Mouse (Mus musculus) MEL (cell line): ENCODE results near the gene Fam241a. TPM values are rescaled to one million over a fixed set of nuclear protein-coding genes. Genes with fewer than 3 reads are reported as not detected.

Experiments used
- DNase-seq: peaks from one replicate; pipeline ENCODE4 v3.0.0; 2011; ENCODE audit warnings: low read depth, low spot score
- H3K27ac ChIP-seq: 2 replicates; pipeline ENCODE4 v1.5.1; 2012; ENCODE audit warnings: low read depth, mild to moderate bottlenecking, control low read depth, low read length, moderate library complexity; ENCODE audit not compliant: control insufficient read depth
- H3K27me3 ChIP-seq, 2 experiments: fragments of 150-350 bp in 1 of 2; sonication (generic) in 1 of 2; 2 replicates each; pipeline ENCODE4 v1.6.1; 2012; ENCODE audit warnings: low read length in 2 of 2, mild to moderate bottlenecking in 2 of 2, improper control_type of control experiment in 1 of 2, moderate library complexity in 1 of 2; ENCODE audit not compliant: insufficient read depth in 2 of 2, control insufficient read depth in 1 of 2
- H3K36me3 ChIP-seq, 2 experiments: 2 replicates each; pipeline ENCODE4 v1.6.1; 2012 to 2014; ENCODE audit warnings: low read length in 2 of 2, improper control_type of control experiment in 1 of 2, inconsistent platforms in 1 of 2, mild to moderate bottlenecking in 1 of 2; ENCODE audit not compliant: insufficient read depth in 2 of 2, control insufficient read depth in 1 of 2
- H3K4me1 ChIP-seq, 2 experiments: fragments of 150-350 bp in 1 of 2; sonication (generic) in 1 of 2; 2 replicates each; pipeline ENCODE4 v1.6.1; 2012; ENCODE audit warnings: low read length in 2 of 2, improper control_type of control experiment in 1 of 2, mild to moderate bottlenecking in 1 of 2; ENCODE audit not compliant: insufficient read depth in 2 of 2, control insufficient read depth in 1 of 2
- H3K4me3 ChIP-seq, 2 experiments: fragments of 150-350 bp in 1 of 2; sonication (generic) in 1 of 2; 2 replicates each; pipeline ENCODE4 v1.5.1; 2012; ENCODE audit warnings: low read depth in 2 of 2, low read length in 2 of 2, mild to moderate bottlenecking in 2 of 2, moderate library complexity in 2 of 2, control low read depth in 1 of 2, improper control_type of control experiment in 1 of 2; ENCODE audit not compliant: control insufficient read depth in 1 of 2, insufficient read depth in 1 of 2
- H3K79me2 ChIP-seq: 2 replicates; pipeline ENCODE4 v1.6.1; 2012; ENCODE audit warnings: mild to moderate bottlenecking, low read length, moderate library complexity; ENCODE audit not compliant: control insufficient read depth, poor library complexity, insufficient read depth
- H3K9ac ChIP-seq: 2 replicates; pipeline ENCODE4 v1.6.1; 2012; ENCODE audit warnings: low read depth, mild to moderate bottlenecking, control low read depth, low read length, moderate library complexity; ENCODE audit not compliant: control insufficient read depth, poor library complexity, severe bottlenecking
- H3K9me3 ChIP-seq: fragments of 150-350 bp; sonication (generic); replicated peaks from 2 replicates; pipeline ENCODE4 v1.6.1; 2012; ENCODE audit warnings: mild to moderate bottlenecking, low read length, improper control_type of control experiment, moderate library complexity; ENCODE audit not compliant: insufficient read depth
- BHLHE40 ChIP-seq: IDR thresholded peaks from 2 replicates; pipeline ENCODE4 v1.6.1; 2012; ENCODE audit warnings: low read depth, mild to moderate bottlenecking, inconsistent platforms, low read length, improper control_type of control experiment, borderline replicate concordance
- CHD1 ChIP-seq: IDR thresholded peaks from 2 replicates; pipeline ENCODE4 v1.6.1; 2012; ENCODE audit warnings: low read depth, mild to moderate bottlenecking, inconsistent platforms, low read length, improper control_type of control experiment
- ELF1 ChIP-seq: IDR thresholded peaks from 2 replicates; pipeline ENCODE4 v1.6.1; 2014; ENCODE audit warnings: low read depth, mild to moderate bottlenecking, inconsistent platforms, low read length, improper control_type of control experiment, moderate library complexity
- EP300 ChIP-seq, 2 experiments: IDR thresholded peaks; 2 replicates each; pipeline ENCODE4 v1.6.1; 2011; ENCODE audit warnings: improper control_type of control experiment in 2 of 2, low read length in 2 of 2, low read depth in 1 of 2, mild to moderate bottlenecking in 1 of 2
- ETS1 ChIP-seq: IDR thresholded peaks from 2 replicates; pipeline ENCODE4 v1.6.1; 2012; ENCODE audit warnings: low read depth, mild to moderate bottlenecking, inconsistent platforms, low read length, improper control_type of control experiment, moderate library complexity
- GABPA ChIP-seq: IDR thresholded peaks from 2 replicates; pipeline ENCODE4 v1.6.1; 2012; ENCODE audit warnings: low read depth, mild to moderate bottlenecking, inconsistent platforms, low read length, improper control_type of control experiment, moderate library complexity
- GATA1 ChIP-seq: IDR thresholded peaks from 2 replicates; pipeline ENCODE4 v1.6.1; 2011; ENCODE audit warnings: low read depth, low read length, improper control_type of control experiment
- HCFC1 ChIP-seq: IDR thresholded peaks from 2 replicates; pipeline ENCODE4 v1.6.1; 2012; ENCODE audit warnings: low read depth, mild to moderate bottlenecking, inconsistent platforms, low read length, improper control_type of control experiment, moderate library complexity
- JUND ChIP-seq: IDR thresholded peaks from 2 replicates; pipeline ENCODE4 v1.6.1; 2011; ENCODE audit warnings: low read depth, mild to moderate bottlenecking, improper control_type of control experiment, low read length
- KAT2A ChIP-seq: conservative IDR thresholded peaks from 2 replicates; pipeline ENCODE4 v1.6.1; 2012; ENCODE audit warnings: low read depth, low read length, improper control_type of control experiment, inconsistent platforms
- MAFK ChIP-seq: IDR thresholded peaks from 2 replicates; pipeline ENCODE4 v1.6.1; 2011; ENCODE audit warnings: low read depth, mild to moderate bottlenecking, low read length, improper control_type of control experiment, borderline replicate concordance
- MAX ChIP-seq: IDR thresholded peaks from 2 replicates; pipeline ENCODE4 v1.6.1; 2011; ENCODE audit warnings: low read length, improper control_type of control experiment
- MAZ ChIP-seq: IDR thresholded peaks from 2 replicates; pipeline ENCODE4 v1.6.1; 2012; ENCODE audit warnings: low read depth, mild to moderate bottlenecking, inconsistent platforms, low read length, improper control_type of control experiment
- MEF2A ChIP-seq: IDR thresholded peaks from 2 replicates; pipeline ENCODE4 v1.6.1; 2014; ENCODE audit warnings: low read depth, mild to moderate bottlenecking, inconsistent platforms, low read length, improper control_type of control experiment; ENCODE audit not compliant: poor library complexity, insufficient replicate concordance, severe bottlenecking; ENCODE audit errors: extremely low read depth
- MXI1 ChIP-seq: IDR thresholded peaks from 2 replicates; pipeline ENCODE4 v1.6.1; 2011; ENCODE audit warnings: mild to moderate bottlenecking, low read depth, low read length, improper control_type of control experiment
- MYB ChIP-seq: IDR thresholded peaks from 2 replicates; pipeline ENCODE4 v1.6.1; 2011; ENCODE audit warnings: mild to moderate bottlenecking, low read depth, low read length, improper control_type of control experiment
- NELFE ChIP-seq: IDR thresholded peaks from 2 replicates; pipeline ENCODE4 v1.6.1; 2011; ENCODE audit warnings: low read depth, low read length, improper control_type of control experiment
- NRF1 ChIP-seq: IDR thresholded peaks from 2 replicates; pipeline ENCODE4 v1.6.1; 2014; ENCODE audit warnings: low read depth, mild to moderate bottlenecking, inconsistent platforms, low read length, improper control_type of control experiment, moderate library complexity; ENCODE audit not compliant: poor library complexity, insufficient read depth, severe bottlenecking
- POLR2A ChIP-seq, 2 experiments: IDR thresholded peaks; 2 replicates each; pipeline ENCODE4 v1.6.1; 2011 to 2012; ENCODE audit warnings: low read length in 2 of 2, mild to moderate bottlenecking in 2 of 2, control low read depth in 1 of 2, improper control_type of control experiment in 1 of 2, low read depth in 1 of 2, moderate library complexity in 1 of 2; ENCODE audit not compliant: control insufficient read depth in 1 of 2, insufficient read depth in 1 of 2, poor library complexity in 1 of 2
- POLR2AphosphoS2 ChIP-seq: IDR thresholded peaks from 2 replicates; pipeline ENCODE4 v1.6.1; 2011; ENCODE audit warnings: low read length, improper control_type of control experiment
- RAD21 ChIP-seq: IDR thresholded peaks from 2 replicates; pipeline ENCODE4 v1.6.1; 2011; ENCODE audit warnings: mild to moderate bottlenecking, low read depth, low read length, improper control_type of control experiment
- RCOR1 ChIP-seq: IDR thresholded peaks from 2 replicates; pipeline ENCODE4 v1.6.1; 2012; ENCODE audit warnings: low read depth, mild to moderate bottlenecking, inconsistent platforms, low read length, improper control_type of control experiment
- SIN3A ChIP-seq: IDR thresholded peaks from 2 replicates; pipeline ENCODE4 v1.6.1; 2012; ENCODE audit warnings: low read length, improper control_type of control experiment, inconsistent platforms
- SMC3 ChIP-seq: IDR thresholded peaks from 2 replicates; pipeline ENCODE4 v1.6.1; 2011; ENCODE audit warnings: low read depth, low read length, improper control_type of control experiment
- TAL1 ChIP-seq: IDR thresholded peaks from 2 replicates; pipeline ENCODE4 v1.6.1; 2012; ENCODE audit warnings: mild to moderate bottlenecking, inconsistent platforms, low read length, moderate library complexity, mixed read lengths
- TBP ChIP-seq: IDR thresholded peaks from 2 replicates; pipeline ENCODE4 v1.8.0; 2011; ENCODE audit warnings: low read depth, low read length, improper control_type of control experiment
- UBTF ChIP-seq: IDR thresholded peaks from 2 replicates; pipeline ENCODE4 v1.6.1; 2012; ENCODE audit warnings: low read depth, mild to moderate bottlenecking, inconsistent platforms, low read length, improper control_type of control experiment, moderate library complexity, borderline replicate concordance; ENCODE audit not compliant: insufficient read depth
- USF1 ChIP-seq: IDR thresholded peaks from 2 replicates; pipeline ENCODE4 v1.6.1; 2014; ENCODE audit warnings: low read depth, mild to moderate bottlenecking, inconsistent platforms, low read length, improper control_type of control experiment, moderate library complexity
- USF2 ChIP-seq, 2 experiments: IDR thresholded peaks; 2 replicates each; pipeline ENCODE4 v1.6.1; 2011 to 2012; ENCODE audit warnings: improper control_type of control experiment in 2 of 2, low read length in 2 of 2, borderline replicate concordance in 1 of 2, inconsistent platforms in 1 of 2, low read depth in 1 of 2, mild to moderate bottlenecking in 1 of 2; ENCODE audit not compliant: insufficient read depth in 1 of 2
- ZC3H11A ChIP-seq: IDR thresholded peaks from 2 replicates; pipeline ENCODE4 v1.6.1; 2012; ENCODE audit warnings: low read depth, mild to moderate bottlenecking, inconsistent platforms, low read length, improper control_type of control experiment
- ZKSCAN1 ChIP-seq: IDR thresholded peaks from 2 replicates; pipeline ENCODE4 v1.6.1; 2012; ENCODE audit warnings: low read depth, mild to moderate bottlenecking, inconsistent platforms, low read length, improper control_type of control experiment, moderate library complexity
- ZMIZ1 ChIP-seq: IDR thresholded peaks from 2 replicates; pipeline ENCODE4 v1.6.1; 2012; ENCODE audit warnings: low read depth, mild to moderate bottlenecking, inconsistent platforms, low read length, improper control_type of control experiment, moderate library complexity
- ZNF384 ChIP-seq: IDR thresholded peaks from 2 replicates; pipeline ENCODE4 v1.6.1; 2012; ENCODE audit warnings: low read depth, mild to moderate bottlenecking, inconsistent platforms, low read length, improper control_type of control experiment
- polyA plus RNA-seq, 2 experiments: library from polyadenylated mRNA; stranded (reverse) in 1 of 2; unstranded in 1 of 2; fragments of >175 nt in 1 of 2; fragments of >200 nt in 1 of 2; gene quantifications; 2 replicates each; pipeline versions ENCODE4 v1.2.1 to v1.2.4; 2012; ENCODE audit warnings: low replicate concordance in 2 of 2, low read depth in 1 of 2; ENCODE audit not compliant: insufficient read length in 2 of 2, insufficient read depth in 1 of 2, missing spikeins in 1 of 2
- total RNA-seq: library from RNA; depleted of rRNA; stranded (reverse); fragments of 300-350 nt; gene quantifications from 2 replicates; pipeline ENCODE4 v1.2.3, GENCODE M21; 2012

Fam241a gene
- total and polyA plus RNA-seq, 3 experiments: 30.2 to 32.0 TPM; not detected in 1

- peaks cover 6 to 26% of the 10 kb centered on the region in 2 experiments; a peak in 3 of 4 replicates for H3K36me3 ChIP-seq
- H3K4me3 ChIP-seq: peak overlapping the region; percentile 9 to 94; a peak in 2 of 4 replicates
- H3K4me1 ChIP-seq: peaks cover 10 to 13% of the 10 kb centered on the region in 2 experiments
- TF ChIP-seq ZNF384 (no peak), BHLHE40 (peak; percentile 74; the same call in 1 of the 2 replicates), EP300 (IDR thresholded peaks at IDR 0.05; ENCODE audit: low read depth in 1 of 2, low read length in 2 of 2) (peak; percentile 7 to 43; a peak in 1 of 4 replicates), MAX (peak; percentile 56; the same call in 1 of the 2 replicates), MEF2A (no peak), JUND (no peak), ETS1 (no peak), SIN3A (0 out of 2 replicates have a peak, but pooled peaks have one; percentile 23), RCOR1 (no peak), ZC3H11A (no peak), RAD21 (no peak), ZMIZ1 (no peak), TAL1 (no peak), MAFK (no peak), GATA1 (no peak), SMC3 (no peak), UBTF (no peak), MAZ (no peak), NELFE (no peak), TBP (no peak), HCFC1 (no peak), KAT2A (no peak), POLR2AphosphoS2 (no peak), NRF1 (no peak), MXI1 (no peak; the same call in none of the 2 replicates), POLR2A (IDR thresholded peaks at IDR 0.05; ENCODE audit: control insufficient read depth in 1 of 2, insufficient read depth in 1 of 2, low read depth in 1 of 2, low read length in 2 of 2, poor library complexity in 1 of 2) (no peak), CHD1 (no peak), USF1 (peak; percentile 89), ZKSCAN1 (no peak), USF2 (IDR thresholded peaks at IDR 0.05; ENCODE audit: borderline replicate concordance in 1 of 2, insufficient read depth in 1 of 2, low read depth in 1 of 2, low read length in 2 of 2) (0 out of 4 replicates have a peak, but pooled peaks of 1 of the 2 experiments have one; percentile 46), GABPA (no peak), MYB (no peak), ELF1 (no peak)
- H3K9me3 ChIP-seq: no peaks in the 10 kb centered on the region
- peak overlapping the region; percentile 13; the same call in 1 of the 2 replicates for H3K9ac ChIP-seq
- no peak overlapping the region for H3K27ac ChIP-seq
- H3K79me2 ChIP-seq: peaks cover 33% of the 10 kb centered on the region
- DNase-seq: peak; percentile 24
- H3K27me3 ChIP-seq: no peaks in the 10 kb centered on the region
These were observed 60.5 kb downstream of the Fam241a start for GRCm38 (mm10) chr3:127835594-127835993.
